Mouse (Mus musculus) ES-E14 (cell line): ENCODE results near the gene Fez2.

Experiments used
- CHD2 ChIP-seq: IDR thresholded peaks from 2 replicates; pipeline ENCODE4 v1.6.1; 2014; ENCODE audit warnings: mild to moderate bottlenecking, low read depth, low read length, inconsistent platforms
- HCFC1 ChIP-seq: IDR thresholded peaks from 2 replicates; pipeline ENCODE4 v1.6.1; 2012; ENCODE audit warnings: low read length, inconsistent platforms, borderline replicate concordance; ENCODE audit not compliant: insufficient read depth
- MAFK ChIP-seq: IDR thresholded peaks from 2 replicates; pipeline ENCODE4 v1.6.1; 2014; ENCODE audit warnings: mild to moderate bottlenecking, low read depth, low read length, inconsistent platforms; ENCODE audit not compliant: insufficient read depth

DNA sequence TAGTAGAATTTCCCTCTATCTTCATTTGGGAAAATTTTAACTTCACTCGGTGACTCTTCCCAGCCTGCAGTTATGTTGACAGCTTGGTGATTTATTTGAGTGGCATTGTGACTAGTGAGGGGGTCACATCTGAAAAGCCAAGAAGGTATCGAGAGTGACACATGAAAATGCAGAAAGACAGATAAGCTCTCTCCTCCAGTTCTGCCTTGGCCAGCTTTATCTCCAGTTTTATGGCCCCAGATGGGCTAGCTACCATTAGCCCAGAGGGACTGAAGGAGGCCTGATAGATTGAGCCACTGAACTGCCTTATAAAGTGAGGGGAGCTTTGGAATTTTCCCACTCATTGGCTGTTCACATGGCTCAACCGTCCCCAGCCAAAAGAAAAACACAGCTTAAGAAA is 89.7 kb downstream of the Fez2 start:
- TF ChIP-seq CHD2 (no peak), HCFC1 (no peak), MAFK (no peak)
